Mouse (Mus musculus) heart, adult 2 months (tissue): ENCODE results near the gene Zfp629. TPM values are rescaled to one million over a fixed set of nuclear protein-coding genes. Genes with fewer than 3 reads are reported as not detected.

ENCODE experiments used
- DNase-seq, 2 experiments: peaks; one replicate each; pipeline ENCODE4 v3.0.0; 2021
- H3K27ac ChIP-seq: fragments of 200-600 bp; 2 replicates; pipeline ENCODE4 v1.8.1; 2022
- H3K27me3 ChIP-seq: fragments of 200-500 bp; 2 replicates; pipeline ENCODE4 v1.6.1; 2012; ENCODE audit warnings: mild to moderate bottlenecking, low read length, inconsistent platforms, mixed read lengths; ENCODE audit not compliant: control insufficient read depth, insufficient read depth
- H3K36me3 ChIP-seq: fragments of 200-500 bp; 2 replicates; pipeline ENCODE4 v1.6.1; 2012; ENCODE audit warnings: low read length, inconsistent platforms; ENCODE audit not compliant: control insufficient read depth, insufficient read depth
- H3K4me1 ChIP-seq: fragments of 200-500 bp; 2 replicates; pipeline ENCODE4 v1.6.1; 2011; ENCODE audit warnings: low read length; ENCODE audit not compliant: control insufficient read depth, insufficient read depth
- H3K4me3 ChIP-seq: fragments of 200-600 bp; 2 replicates; pipeline ENCODE4 v1.8.1; 2022
- H3K79me2 ChIP-seq: fragments of 200-500 bp; replicated peaks from 2 replicates; pipeline ENCODE4 v1.6.1; 2012; ENCODE audit warnings: mild to moderate bottlenecking, inconsistent platforms, low read length, moderate library complexity, mixed read lengths; ENCODE audit not compliant: control insufficient read depth, insufficient read depth
- H3K9ac ChIP-seq: fragments of 200-500 bp; 2 replicates; pipeline ENCODE4 v1.6.1; 2012; ENCODE audit warnings: low read depth, mild to moderate bottlenecking, control low read depth, inconsistent platforms, low read length, mixed read lengths
- CTCF ChIP-seq: fragments of 200-600 bp; IDR thresholded peaks from 2 replicates; pipeline ENCODE4 v1.8.1; 2022; ENCODE audit warnings: antibody characterized with exemption, mild to moderate bottlenecking, moderate library complexity
- EP300 ChIP-seq: fragments of 200-500 bp; IDR thresholded peaks from 2 replicates; pipeline ENCODE4 v1.6.1; 2011; ENCODE audit warnings: low read depth, low read length, control low read depth; ENCODE audit not compliant: insufficient read depth
- POLR2A ChIP-seq: fragments of 200-500 bp; IDR thresholded peaks from 2 replicates; pipeline ENCODE4 v1.6.1; 2011; ENCODE audit warnings: mild to moderate bottlenecking, low read depth, low read length, control low read depth; ENCODE audit not compliant: insufficient read depth
- WGBS: fragments of 180-500 bp; shearing (Covaris S2); methylation state at CpG from one replicate; pipeline ENCODE4 v1.1.7; 2018; 5-methylcytosine and 5-hydroxymethylcytosine counted together
- intact Hi-C: fragments of 180-260 bp; cut with DNase I; formaldehyde crosslinking; loops from one replicate; pipeline ENCODE4 v1.15.1; 2025
- polyA plus RNA-seq: library from polyadenylated mRNA; depleted of rRNA; stranded (reverse); fragments of >200 nt; gene quantifications from 2 replicates; pipeline ENCODE4 v1.2.3, GENCODE M21; 2012; rRNA removed
- total RNA-seq, 2 experiments: library from RNA; stranded (reverse); gene quantifications; 2 replicates each; pipeline ENCODE4 v1.2.3; 2021

The Zfp629 gene
- total and polyA plus RNA-seq, 3 experiments, result 12.5 to 24.9 (median 17.7) TPM

GRCm38 (mm10) chr7:127561340-127561858, 54.2 kb downstream of the Zfp629 start, which contains the start of gene Tmem265:
Gene Tmem265 (plus strand): TSS chr7:127561390.
- Histone ChIP-seq H3K79me2 (no peaks in the 10 kb centered on the region), H3K4me1 (peaks cover 2% of the 10 kb centered on the region), H3K9ac (no peak within 1 kb of the TSS), H3K27me3 (no peaks in the 10 kb centered on the region), H3K27ac (no peak within 1 kb of the TSS), H3K4me3 (no peak within 1 kb of the TSS), H3K36me3 (peaks cover 2% of the 10 kb centered on the region; the same call in 1 of the 2 replicates)
- TF ChIP-seq POLR2A (no peak), EP300 (no peak), CTCF (no peak)
- 92% methylated on average over 5 of the region's 5 CpGs for WGBS
- no peak for DNase-seq
- intact Hi-C loops, result no loop called here

GRCm38 (mm10) chr7:127560580-127560979, 55.0 kb downstream of the Zfp629 start:
- DNase-seq, result no peak
- H3K27ac ChIP-seq, result no peak overlapping the region
- H3K9ac ChIP-seq, result no peak overlapping the region
- intact Hi-C loops, result no loop called here
- peaks cover 2% of the 10 kb centered on the region for H3K4me1 ChIP-seq
- H3K27me3 ChIP-seq, result no peaks in the 10 kb centered on the region
- TF ChIP-seq EP300, result no peak
- no peak for TF ChIP-seq POLR2A
- no peak for TF ChIP-seq CTCF
- no peaks in the 10 kb centered on the region for H3K79me2 ChIP-seq
- H3K4me3 ChIP-seq, result no peak overlapping the region
- 96% methylated on average over 11 of the region's 11 CpGs for WGBS
- H3K36me3 ChIP-seq, result peaks cover 2% of the 10 kb centered on the region; the same call in 1 of the 2 replicates

Other genes with a start within 250 kb of the Zfp629 start
- gene Zfp747, start 239.7 kb downstream of the Zfp629 start, total RNA-seq, result 1 to 10 TPM; 4.3 to 5.3 TPM
- 2.9 and 3.9 TPM in 2 replicates for gene Zfp747, start 239.7 kb downstream of the Zfp629 start, polyA plus RNA-seq
- 1 to 10 TPM; 2.3 to 2.4 TPM for gene 9130019O22Rik, start 228.6 kb downstream of the Zfp629 start, total RNA-seq
- 1.7 and 2.4 TPM in 2 replicates for gene 9130019O22Rik, start 228.6 kb downstream of the Zfp629 start, polyA plus RNA-seq
- gene E430018J23Rik, start 222.2 kb downstream of the Zfp629 start, total RNA-seq, result 1 to 10 TPM; 3.1 to 4.0 TPM
- gene E430018J23Rik, start 222.2 kb downstream of the Zfp629 start, polyA plus RNA-seq, result 3.1 and 3.5 TPM in 2 replicates
- 1 to 10 TPM; 3.2 TPM for gene Zfp764, start 209.0 kb downstream of the Zfp629 start, total RNA-seq
- gene Zfp764, start 209.0 kb downstream of the Zfp629 start, polyA plus RNA-seq, result 2.6 and 3.5 TPM in 2 replicates
- 1 to 10 TPM; 3.3 to 3.8 TPM for gene Zfp688, start 193.7 kb downstream of the Zfp629 start, total RNA-seq
- 4.9 and 8.1 TPM in 2 replicates for gene Zfp688, start 193.7 kb downstream of the Zfp629 start, polyA plus RNA-seq
- 1 to 10 TPM in 1 of 2 experiments, under 1 TPM in 1; 0.93 to 1.5 TPM for gene Zfp689, start 166.6 kb downstream of the Zfp629 start, total RNA-seq
- gene Zfp689, start 166.6 kb downstream of the Zfp629 start, polyA plus RNA-seq, result 1.8 and 2.0 TPM in 2 replicates
- 10 to 100 TPM; 23.1 to 28.0 TPM for gene Prr14, start 156.2 kb downstream of the Zfp629 start, total RNA-seq
- 45.6 and 61.6 TPM in 2 replicates for gene Prr14, start 156.2 kb downstream of the Zfp629 start, polyA plus RNA-seq
- 10 to 100 TPM; 31.2 to 33.9 TPM for gene Fbrs, start 136.6 kb downstream of the Zfp629 start, total RNA-seq
- gene Fbrs, start 136.6 kb downstream of the Zfp629 start, polyA plus RNA-seq, result 13.4 and 16.4 TPM in 2 replicates
- gene Srcap, start 103.8 kb downstream of the Zfp629 start, total RNA-seq, result 10 to 100 TPM; 53.1 to 55.8 TPM
- gene Srcap, start 103.8 kb downstream of the Zfp629 start, polyA plus RNA-seq, result 15.3 and 16.7 TPM in 2 replicates
- gene Gm42715, start 96.2 kb downstream of the Zfp629 start, total RNA-seq, result 1 to 10 TPM; 7.8 to 8.2 TPM
- gene Gm42715, start 96.2 kb downstream of the Zfp629 start, polyA plus RNA-seq, result 7.9 and 9.3 TPM in 2 replicates
- not detected for gene Tmem265, start 54.4 kb downstream of the Zfp629 start, total RNA-seq
- not detected in 2 replicates for gene Tmem265, start 54.4 kb downstream of the Zfp629 start, polyA plus RNA-seq
- gene Phkg2, start 42.5 kb downstream of the Zfp629 start, total RNA-seq, result 10 to 100 TPM; 13.9 to 17.5 TPM
- gene Phkg2, start 42.5 kb downstream of the Zfp629 start, polyA plus RNA-seq, result 30.1 and 40.1 TPM in 2 replicates
- gene Ccdc189, start 27.2 kb downstream of the Zfp629 start, total RNA-seq, result 10 to 100 TPM; 10.4 to 11.7 TPM
- gene Ccdc189, start 27.2 kb downstream of the Zfp629 start, polyA plus RNA-seq, result 10.6 and 11.4 TPM in 2 replicates
- gene Rnf40, start 27.0 kb downstream of the Zfp629 start, total RNA-seq, result 10 to 100 TPM; 41.0 to 44.8 TPM
- 18.2 and 27.3 TPM in 2 replicates for gene Rnf40, start 27.0 kb downstream of the Zfp629 start, polyA plus RNA-seq
- gene Bcl7c, start 93.1 kb upstream of the Zfp629 start, total RNA-seq, result 10 to 100 TPM; 34.1 to 34.5 TPM
- gene Bcl7c, start 93.1 kb upstream of the Zfp629 start, polyA plus RNA-seq, result 13.5 and 13.6 TPM in 2 replicates
- 1 to 10 TPM; 6.6 to 8.7 TPM for gene Ctf1, start 96.9 kb upstream of the Zfp629 start, total RNA-seq
- 15.3 and 24.5 TPM in 2 replicates for gene Ctf1, start 96.9 kb upstream of the Zfp629 start, polyA plus RNA-seq
- gene Ctf2, start 116.4 kb upstream of the Zfp629 start, total RNA-seq, result not detected
- gene Ctf2, start 116.4 kb upstream of the Zfp629 start, polyA plus RNA-seq, result not detected in 2 replicates
- gene Fbxl19, start 128.7 kb upstream of the Zfp629 start, total RNA-seq, result 1 to 10 TPM; 3.3 to 3.4 TPM
- 4.1 and 4.8 TPM in 2 replicates for gene Fbxl19, start 128.7 kb upstream of the Zfp629 start, polyA plus RNA-seq
- 10 to 100 TPM; 21.9 to 23.5 TPM for gene Orai3, start 154.0 kb upstream of the Zfp629 start, total RNA-seq
- 27.5 and 31.7 TPM in 2 replicates for gene Orai3, start 154.0 kb upstream of the Zfp629 start, polyA plus RNA-seq
- gene Setd1a, start 160.9 kb upstream of the Zfp629 start, total RNA-seq, result 10 to 100 TPM; 16.3 to 18.5 TPM
- 7.1 and 8.6 TPM in 2 replicates for gene Setd1a, start 160.9 kb upstream of the Zfp629 start, polyA plus RNA-seq
- gene Gm49388, start 169.8 kb upstream of the Zfp629 start, total RNA-seq, result 1 to 10 TPM; 1.6 to 2.6 TPM
- not detected in 2 replicates for gene Gm49388, start 169.8 kb upstream of the Zfp629 start, polyA plus RNA-seq
- gene Hsd3b7, start 184.8 kb upstream of the Zfp629 start, total RNA-seq, result 10 to 100 TPM in 1 of 2 experiments, 1 to 10 TPM in 1; 9.8 to 12.9 TPM
- gene Hsd3b7, start 184.8 kb upstream of the Zfp629 start, polyA plus RNA-seq, result 37.0 and 45.0 TPM in 2 replicates
- 10 to 100 TPM; 68.4 to 71.9 TPM for gene Stx4a, start 208.5 kb upstream of the Zfp629 start, total RNA-seq
- 79.3 and 83.0 TPM in 2 replicates for gene Stx4a, start 208.5 kb upstream of the Zfp629 start, polyA plus RNA-seq
- gene Stx1b, start 208.8 kb upstream of the Zfp629 start, total RNA-seq, result 1 to 10 TPM in 1 of 2 experiments, under 1 TPM in 1; 0.77 to 1.1 TPM
- 3.8 and 4.0 TPM in 2 replicates for gene Stx1b, start 208.8 kb upstream of the Zfp629 start, polyA plus RNA-seq